Mouse (Mus musculus) kidney, embryonic 14.5 days (tissue): Measurements from ENCODE around the gene Pttg1. TPM values are rescaled to one million over a fixed set of nuclear protein-coding genes. Genes with fewer than 3 reads are reported as not detected.

Experiments used
- ATAC-seq: fragments of 200-750 bp; cut with Nextera tagmentation; 2 replicates; pipeline ENCODE4 v1.8.0; 2017; ENCODE audit warnings: moderate number of reproducible peaks, mild to moderate bottlenecking, moderate TSS enrichment, moderate library complexity; ENCODE audit not compliant: low FRiP score, low TSS enrichment
- H3K27ac ChIP-seq: fragments of 300-500 bp; sonication (generic); 2 replicates; pipeline ENCODE4 v1.5.1; 2014; ENCODE audit warnings: low read depth, mild to moderate bottlenecking, low read length, moderate library complexity, mixed read lengths
- H3K27me3 ChIP-seq: fragments of 300-500 bp; sonication (generic); 2 replicates; pipeline ENCODE4 v1.6.1; 2014; ENCODE audit warnings: mild to moderate bottlenecking, low read length; ENCODE audit not compliant: control insufficient read depth, insufficient read depth
- H3K36me3 ChIP-seq: fragments of 300-500 bp; sonication (generic); 2 replicates; pipeline ENCODE4 v1.6.1; 2014; ENCODE audit warnings: low read length, mixed read lengths; ENCODE audit not compliant: control insufficient read depth, insufficient read depth
- H3K4me1 ChIP-seq: fragments of 300-500 bp; sonication (generic); 2 replicates; pipeline ENCODE4 v1.6.1; 2014; ENCODE audit warnings: low read length, mixed read lengths; ENCODE audit not compliant: control insufficient read depth, insufficient read depth
- H3K4me2 ChIP-seq: fragments of 300-500 bp; sonication (generic); replicated peaks from 2 replicates; pipeline ENCODE4 v1.6.1; 2014; ENCODE audit warnings: low read depth, mild to moderate bottlenecking, low read length
- H3K4me3 ChIP-seq: fragments of 300-500 bp; sonication (generic); 2 replicates; pipeline ENCODE4 v1.5.1; 2014; ENCODE audit warnings: mild to moderate bottlenecking, low read length
- H3K9ac ChIP-seq: fragments of 300-500 bp; sonication (generic); 2 replicates; pipeline ENCODE4 v1.6.1; 2014; ENCODE audit warnings: low read depth, mild to moderate bottlenecking, low read length, moderate library complexity
- H3K9me3 ChIP-seq: fragments of 300-500 bp; sonication (generic); 2 replicates; pipeline ENCODE4 v1.6.1; 2016; ENCODE audit warnings: low read length; ENCODE audit not compliant: control insufficient read depth
- WGBS: fragments of 180-500 bp; shearing (Covaris S2); extraction: QIAGEN DNeasy Blood & Tissue Kit; methylation state at CpG from one replicate; pipeline ENCODE4 v1.1.7; 2014; 5-methylcytosine and 5-hydroxymethylcytosine counted together
- polyA plus RNA-seq: library from polyadenylated mRNA; unstranded; fragments of >200 nt; fragmentation: Nextera tagmentation; extraction: Ambion mirVana; gene quantifications from 2 replicates; pipeline ENCODE4 v1.2.1, GENCODE M21; 2014

Pttg1 gene
- polyA plus RNA-seq, 1 experiment from 2014 or later: 105 TPM

GRCm38 (mm10) chr11:43417201-43417600, 8.8 kb downstream of the Pttg1 start:
- no peak overlapping the region for H3K9ac ChIP-seq
- no peaks in the 10 kb centered on the region for H3K4me1 ChIP-seq
- WGBS: 37% methylated on average over 7 of the region's 7 CpGs
- H3K27ac ChIP-seq: no peak overlapping the region
- ATAC-seq: peak; percentile 82
- no peaks in the 10 kb centered on the region for H3K36me3 ChIP-seq
- no peak overlapping the region for H3K4me3 ChIP-seq
- no peaks in the 10 kb centered on the region for H3K27me3 ChIP-seq
- H3K9me3 ChIP-seq: no peaks in the 10 kb centered on the region
- H3K4me2 ChIP-seq: no peak overlapping the region

DNA sequence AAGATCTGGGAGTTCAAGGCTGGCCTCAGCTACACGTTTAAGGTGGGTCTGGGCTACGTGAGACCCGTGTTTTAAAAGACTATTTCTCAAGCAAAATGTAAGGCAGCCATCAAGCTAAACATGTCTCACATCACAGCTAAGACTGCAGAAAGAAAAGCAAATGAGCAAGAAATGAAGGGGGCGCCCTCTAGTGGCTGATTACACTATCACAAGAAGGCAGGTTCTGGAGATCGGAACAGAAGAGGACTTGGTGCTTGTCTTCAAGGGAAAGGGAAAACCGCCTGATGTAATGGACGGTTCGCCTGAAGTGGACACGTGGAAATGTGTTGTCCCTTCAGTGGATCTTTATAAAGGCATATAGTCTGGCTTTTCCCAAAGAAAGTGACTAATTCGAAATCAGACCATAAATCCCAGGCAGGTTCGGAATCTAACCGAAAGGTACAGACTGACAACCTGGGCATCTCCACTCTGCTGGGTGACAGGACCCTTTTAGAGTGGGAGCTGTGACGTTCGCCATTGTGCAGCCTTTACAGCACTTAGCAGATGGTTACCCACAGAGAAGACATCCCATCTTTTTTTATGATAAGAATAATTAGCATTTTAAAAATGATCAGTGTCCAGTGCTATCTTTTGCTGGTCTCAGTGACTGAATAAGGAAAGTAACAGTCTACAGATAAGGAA, 13.1 kb downstream of the Pttg1 start:
- no peak overlapping the region for H3K4me2 ChIP-seq
- no peaks in the 10 kb centered on the region for H3K27me3 ChIP-seq
- no peaks in the 10 kb centered on the region for H3K9me3 ChIP-seq
- no peak; the same call in 1 of the 2 replicates for ATAC-seq
- H3K27ac ChIP-seq: no peak overlapping the region
- H3K9ac ChIP-seq: no peak overlapping the region
- no peaks in the 10 kb centered on the region for H3K4me1 ChIP-seq
- 28% methylated on average over 14 of the region's 14 CpGs for WGBS
- no peaks in the 10 kb centered on the region for H3K36me3 ChIP-seq
- H3K4me3 ChIP-seq: no peak overlapping the region

DNA sequence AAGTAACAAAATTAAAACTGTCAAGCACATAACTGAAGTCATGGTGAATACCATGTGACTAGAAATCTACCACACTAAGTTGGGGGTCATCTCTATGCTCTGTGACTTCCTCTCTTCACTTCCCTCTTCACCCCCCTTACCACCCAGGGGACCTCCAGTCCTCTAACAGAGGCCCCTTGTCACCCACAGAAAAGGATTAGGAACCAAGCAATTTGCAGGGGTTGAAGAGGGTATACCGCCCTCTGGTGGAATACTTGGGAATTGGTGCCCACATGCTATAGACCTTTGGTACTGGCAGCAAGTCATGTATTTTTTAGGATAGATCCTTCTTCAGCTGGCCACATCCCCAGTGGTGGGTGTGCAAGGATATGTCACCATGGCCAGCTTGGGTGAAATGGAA, 14.6 kb downstream of the Pttg1 start:
- H3K36me3 ChIP-seq: no peaks in the 10 kb centered on the region
- no peak for ATAC-seq

GRCm38 (mm10) chr11:43410291-43410690, 15.8 kb downstream of the Pttg1 start:
- no peaks in the 10 kb centered on the region for H3K4me1 ChIP-seq
- no peaks in the 10 kb centered on the region for H3K36me3 ChIP-seq
- H3K9ac ChIP-seq: no peak overlapping the region
- no peaks in the 10 kb centered on the region for H3K27me3 ChIP-seq
- no peaks in the 10 kb centered on the region for H3K9me3 ChIP-seq
- H3K4me3 ChIP-seq: no peak overlapping the region
- no peak for ATAC-seq
- 68% methylated on average over 7 of the region's 7 CpGs for WGBS
- H3K4me2 ChIP-seq: no peak overlapping the region
- H3K27ac ChIP-seq: no peak overlapping the region

More for the DNA sequence above, 14.6 kb downstream of the Pttg1 start:
- H3K27ac ChIP-seq: no peak overlapping the region
- no peaks in the 10 kb centered on the region for H3K9me3 ChIP-seq
- H3K4me3 ChIP-seq: no peak overlapping the region
- WGBS: 6% methylated on average over 1 of the region's 1 CpGs
- H3K4me2 ChIP-seq: no peak overlapping the region
- H3K9ac ChIP-seq: no peak overlapping the region
- H3K27me3 ChIP-seq: no peaks in the 10 kb centered on the region
- no peaks in the 10 kb centered on the region for H3K4me1 ChIP-seq

DNA sequence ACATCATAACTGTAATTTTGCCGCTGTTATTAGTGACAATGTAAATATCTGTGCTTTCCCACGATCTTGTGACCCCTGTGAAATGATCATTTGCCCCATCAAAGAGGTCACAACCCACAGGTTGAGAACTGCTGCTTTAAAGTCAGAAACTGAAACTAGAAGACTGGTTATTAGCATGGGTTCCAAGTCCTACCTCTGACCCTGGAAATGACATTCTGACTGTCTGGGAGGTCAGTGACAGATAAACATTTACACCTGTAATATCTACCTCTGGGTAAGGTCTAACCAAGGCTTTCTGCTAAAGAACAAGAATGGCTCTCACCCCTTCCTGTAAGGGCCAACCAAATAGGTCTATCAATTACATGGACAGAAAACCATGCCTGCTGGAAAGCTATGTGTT, 17.2 kb downstream of the Pttg1 start:
- Histone ChIP-seq H3K27me3 (no peaks in the 10 kb centered on the region), H3K4me3 (no peak overlapping the region), H3K9me3 (no peaks in the 10 kb centered on the region), H3K4me2 (no peak overlapping the region), H3K27ac (no peak overlapping the region), H3K9ac (no peak overlapping the region), H3K36me3 (no peaks in the 10 kb centered on the region), H3K4me1 (no peaks in the 10 kb centered on the region)
- WGBS: 86% methylated on average over 2 of the region's 2 CpGs
- ATAC-seq: no peak

GRCm38 (mm10) chr11:43404150-43404807, 21.8 kb downstream of the Pttg1 start:
- 78% methylated on average over 15 of the region's 15 CpGs for WGBS
- H3K4me3 ChIP-seq: no peak overlapping the region
- no peaks in the 10 kb centered on the region for H3K4me1 ChIP-seq
- H3K9ac ChIP-seq: no peak overlapping the region
- no peak overlapping the region for H3K4me2 ChIP-seq
- no peak for ATAC-seq
- H3K9me3 ChIP-seq: no peaks in the 10 kb centered on the region
- H3K27ac ChIP-seq: no peak overlapping the region
- no peaks in the 10 kb centered on the region for H3K27me3 ChIP-seq
- no peaks in the 10 kb centered on the region for H3K36me3 ChIP-seq

GRCm38 (mm10) chr11:43400131-43400530, 25.9 kb downstream of the Pttg1 start:
- H3K4me2 ChIP-seq: no peak overlapping the region
- 0 out of 2 replicates have a peak, but pooled peaks cover 3% of the 10 kb centered on the region for H3K4me1 ChIP-seq
- no peaks in the 10 kb centered on the region for H3K9me3 ChIP-seq
- 100% methylated on average over 1 of the region's 1 CpGs for WGBS
- ATAC-seq: no peak
- H3K9ac ChIP-seq: no peak overlapping the region
- no peak overlapping the region for H3K4me3 ChIP-seq
- no peaks in the 10 kb centered on the region for H3K27me3 ChIP-seq
- no peaks in the 10 kb centered on the region for H3K36me3 ChIP-seq
- no peak overlapping the region for H3K27ac ChIP-seq

GRCm38 (mm10) chr11:43399297-43399696, 26.8 kb downstream of the Pttg1 start:
- Histone ChIP-seq H3K9me3 (no peaks in the 10 kb centered on the region), H3K4me2 (no peak overlapping the region), H3K36me3 (no peaks in the 10 kb centered on the region), H3K27me3 (no peaks in the 10 kb centered on the region), H3K4me1 (0 out of 2 replicates have a peak, but pooled peaks cover 4% of the 10 kb centered on the region), H3K4me3 (no peak overlapping the region), H3K9ac (no peak overlapping the region), H3K27ac (no peak overlapping the region)
- ATAC-seq: peak; percentile 53; the same call in 1 of the 2 replicates
- WGBS: 40% methylated on average over 4 of the region's 4 CpGs

- Histone ChIP-seq H3K27me3 (no peaks in the 10 kb centered on the region), H3K36me3 (no peaks in the 10 kb centered on the region), H3K27ac (no peak overlapping the region), H3K4me1 (0 out of 2 replicates have a peak, but pooled peaks cover 4% of the 10 kb centered on the region), H3K9me3 (no peaks in the 10 kb centered on the region), H3K4me2 (no peak overlapping the region), H3K9ac (no peak overlapping the region), H3K4me3 (no peak overlapping the region)
- ATAC-seq: no peak
- 68% methylated on average over 7 of the region's 7 CpGs for WGBS
These were observed 29.4 kb downstream of the Pttg1 start for GRCm38 (mm10) chr11:43396672-43397071.
